Mouse (Mus musculus) right cerebral cortex, postnatal 10 days (tissue): ENCODE results near the gene Calhm1.
"Not testable (repeated sequence)": the region's sequence is repeated elsewhere in the genome, so short reads cannot be mapped to it uniquely, and the experiment has no call there.

Experiments used
- DNase-seq, 2 experiments: peaks; one replicate each; pipeline ENCODE4 v3.0.0; 2021; ENCODE audit warnings: low spot score in 2 of 2

Gene Calhm1

DNA sequence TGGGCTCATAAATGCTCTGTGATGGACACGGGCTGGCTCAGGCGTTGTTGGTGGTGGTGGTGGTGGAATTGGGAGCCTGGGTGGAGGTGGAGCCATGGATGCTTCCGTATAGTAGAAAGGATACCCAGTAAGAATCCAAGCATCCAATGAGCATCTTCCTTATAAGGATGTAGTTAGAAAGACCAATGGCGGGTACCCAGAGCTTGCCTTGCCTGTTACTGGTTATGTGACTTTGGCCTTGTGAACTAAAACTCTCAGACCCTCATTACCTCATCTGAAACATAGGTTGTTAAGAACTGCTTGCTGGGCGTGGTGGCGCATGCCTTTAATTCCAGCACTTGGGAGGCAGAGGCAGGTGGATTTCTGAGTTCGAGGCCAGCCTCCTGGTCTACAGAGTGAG, 9.7 kb upstream of the Calhm1 start:
- no peak for DNase-seq

DNA sequence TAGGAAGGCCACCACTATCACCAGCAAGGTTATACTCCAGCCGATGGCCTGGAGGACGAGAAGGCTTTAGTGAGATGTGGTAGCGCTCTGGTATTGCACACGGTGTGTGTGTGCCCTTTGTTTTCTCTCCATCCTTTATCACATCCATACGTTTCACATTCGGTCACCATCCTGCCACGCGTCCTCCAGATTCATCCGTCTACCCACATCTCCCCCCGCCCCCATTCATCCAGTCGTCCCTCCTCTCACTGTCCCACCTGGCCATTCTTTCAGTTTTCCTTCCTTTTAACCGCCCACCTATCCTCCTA, 8.0 kb upstream of the Calhm1 start:
- DNase-seq, result no peak

DNA sequence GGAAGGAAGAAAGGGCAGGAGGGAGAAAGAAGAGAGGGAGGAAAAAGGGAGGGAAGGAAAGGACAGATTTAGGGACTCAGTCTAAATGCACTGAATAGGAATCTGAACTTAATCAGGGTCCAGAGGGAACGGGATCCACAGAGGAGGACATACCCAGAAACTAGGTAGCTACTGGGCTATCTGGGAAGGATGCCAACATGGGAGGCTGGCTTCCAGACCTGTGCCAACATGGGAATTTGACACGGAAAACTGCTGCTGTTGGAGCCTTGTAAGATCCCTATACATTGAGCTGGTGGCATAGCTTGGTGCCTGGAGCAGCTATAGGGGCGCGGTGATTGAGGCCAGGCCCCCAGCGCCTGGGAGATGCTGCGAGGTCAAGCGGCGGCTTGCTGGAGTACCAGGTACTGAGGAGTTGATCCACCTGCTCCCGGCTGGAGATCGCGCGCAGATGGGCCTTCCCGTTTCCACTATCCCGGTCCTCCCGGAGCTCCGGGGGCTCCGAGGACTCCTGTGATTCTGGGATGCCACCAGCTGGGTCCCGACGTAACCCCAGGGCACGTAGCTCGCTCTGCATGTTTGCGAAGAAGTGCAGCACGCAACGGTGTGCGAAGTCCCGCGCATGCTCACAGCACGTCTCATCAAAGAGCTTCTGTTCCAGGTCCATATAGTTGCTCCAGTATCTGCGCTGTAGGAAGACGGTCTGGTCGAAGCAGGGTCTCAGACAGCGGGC, 7.4 kb upstream of the Calhm1 start:
- peak; percentile 64 to 69 for DNase-seq

DNA sequence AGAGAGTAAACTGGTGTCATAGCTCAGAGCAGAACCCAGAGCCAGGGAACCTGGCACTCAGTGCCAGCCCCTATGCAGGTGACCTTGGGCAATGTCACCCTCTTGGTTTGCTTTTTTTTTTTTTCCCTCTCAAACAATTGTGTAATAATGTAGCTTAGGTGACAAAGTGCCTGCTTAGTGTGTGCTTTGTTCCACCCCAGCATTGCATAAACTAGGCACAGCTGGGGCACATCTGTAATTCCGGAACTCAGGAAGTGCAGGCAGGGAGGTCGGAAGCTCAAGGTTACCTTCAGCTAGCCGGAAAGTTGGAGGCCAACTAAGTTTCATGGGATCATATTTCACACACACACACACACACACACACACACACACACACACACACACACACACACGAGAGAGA, 5.8 kb upstream of the Calhm1 start:
- DNase-seq, result no peak

DNA sequence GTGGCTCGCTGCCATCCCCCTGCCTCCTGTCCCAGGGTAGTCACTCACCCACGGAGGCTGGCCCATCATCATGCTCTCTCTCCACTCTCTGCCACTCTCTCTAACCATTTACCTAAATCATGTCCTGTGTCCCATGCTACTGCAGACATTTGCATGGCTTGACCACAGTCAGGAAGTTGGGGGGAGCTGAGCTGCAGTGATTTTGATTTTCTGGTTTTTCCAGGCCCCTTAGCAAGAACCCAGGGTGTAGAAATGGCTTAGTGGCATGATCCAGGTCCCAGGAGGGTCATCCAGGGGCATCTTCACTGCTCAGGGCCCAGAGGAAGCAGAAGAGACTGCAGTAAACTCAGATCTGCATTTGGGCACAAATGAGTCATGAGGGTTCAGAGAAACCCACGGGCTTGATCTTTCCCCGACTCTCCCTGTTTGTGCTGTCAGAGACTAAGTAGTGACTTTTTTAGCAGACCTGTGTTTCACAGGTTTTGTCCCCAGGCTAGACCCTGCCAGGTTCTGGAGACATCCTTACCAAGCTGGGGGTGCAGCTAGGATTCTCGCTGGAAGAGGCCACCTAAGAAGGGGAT, 4.3 kb upstream of the Calhm1 start:
- DNase-seq, result no peak

DNA sequence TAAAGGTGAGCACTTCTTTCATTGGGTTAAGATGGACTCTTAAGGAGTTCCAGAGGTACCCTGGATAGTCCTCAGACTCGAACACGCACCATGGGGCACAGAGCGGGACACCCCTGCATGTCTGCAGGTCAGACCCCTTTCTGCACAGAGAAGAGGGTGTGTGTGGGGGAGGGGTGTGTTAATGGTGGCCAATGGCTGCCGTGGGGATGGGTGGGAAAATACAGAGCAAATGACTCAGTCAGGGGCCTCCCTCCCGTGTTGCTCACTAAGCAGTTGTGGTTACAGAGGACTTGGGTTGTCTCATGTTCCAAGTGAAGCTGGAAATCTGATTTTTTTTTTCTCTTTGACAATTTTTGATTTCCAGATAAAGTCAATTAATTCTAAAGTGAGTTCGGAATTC, 1.6 kb downstream of the Calhm1 start:
- DNase-seq, result no peak

DNA sequence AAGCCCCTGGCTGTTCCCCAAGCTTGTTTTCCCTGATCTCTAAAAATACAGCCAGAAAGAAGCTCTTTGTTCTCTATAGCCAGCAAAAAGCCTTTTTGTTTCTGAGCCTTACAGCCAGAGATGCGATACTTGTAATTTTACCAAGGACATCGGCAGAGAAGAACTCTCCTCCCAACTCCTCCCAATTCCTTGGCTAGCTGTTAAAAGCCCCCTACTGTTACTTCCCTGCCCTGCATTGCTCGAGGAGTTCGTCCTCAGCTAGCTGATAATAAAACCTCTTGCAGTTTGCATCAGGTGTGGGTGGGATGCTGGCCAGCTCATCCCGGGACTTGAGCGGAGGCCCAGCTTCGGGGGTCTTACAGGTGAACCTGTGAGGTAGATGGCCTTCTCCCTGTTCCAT, 4.4 kb downstream of the Calhm1 start:
- not testable (repeated sequence) for DNase-seq

DNA sequence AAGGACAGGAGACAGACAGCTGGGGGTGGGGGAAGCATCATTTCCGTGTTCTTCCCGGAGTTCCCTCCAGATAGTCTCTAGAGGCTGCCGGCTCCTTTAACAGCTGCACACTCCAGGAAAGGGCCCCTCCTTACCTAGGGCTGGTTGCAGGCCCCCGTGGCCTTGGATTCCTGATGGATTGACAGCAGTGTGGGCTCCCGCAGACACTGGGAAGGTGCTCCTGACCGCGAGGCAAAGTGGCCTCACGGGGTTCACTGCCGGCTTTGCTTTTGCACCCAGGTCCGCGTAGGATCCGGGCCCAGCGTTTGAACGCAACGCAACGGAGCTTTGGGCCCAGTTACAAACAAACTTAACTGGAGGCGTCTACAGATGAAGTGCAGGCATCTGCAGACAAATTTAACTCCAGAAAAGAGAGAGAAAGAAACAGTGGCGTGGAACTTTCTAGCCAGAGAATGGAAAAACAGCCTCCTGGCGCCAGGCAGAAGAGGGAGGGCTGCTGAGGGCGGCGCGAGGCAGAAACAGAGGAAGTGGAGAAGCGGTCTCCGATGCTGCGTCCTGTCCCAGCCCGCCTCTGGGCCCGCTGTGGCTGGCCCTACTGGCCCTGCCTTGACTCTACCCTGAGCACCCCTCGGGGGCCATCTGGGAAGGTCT, 6.2 kb downstream of the Calhm1 start, which contains the start of gene Calhm2:
Gene Calhm2, minus strand, starts transcription at position 524 of the 651 bp plus-strand sequence.
- peak; percentile 59 to 72 for DNase-seq

DNA sequence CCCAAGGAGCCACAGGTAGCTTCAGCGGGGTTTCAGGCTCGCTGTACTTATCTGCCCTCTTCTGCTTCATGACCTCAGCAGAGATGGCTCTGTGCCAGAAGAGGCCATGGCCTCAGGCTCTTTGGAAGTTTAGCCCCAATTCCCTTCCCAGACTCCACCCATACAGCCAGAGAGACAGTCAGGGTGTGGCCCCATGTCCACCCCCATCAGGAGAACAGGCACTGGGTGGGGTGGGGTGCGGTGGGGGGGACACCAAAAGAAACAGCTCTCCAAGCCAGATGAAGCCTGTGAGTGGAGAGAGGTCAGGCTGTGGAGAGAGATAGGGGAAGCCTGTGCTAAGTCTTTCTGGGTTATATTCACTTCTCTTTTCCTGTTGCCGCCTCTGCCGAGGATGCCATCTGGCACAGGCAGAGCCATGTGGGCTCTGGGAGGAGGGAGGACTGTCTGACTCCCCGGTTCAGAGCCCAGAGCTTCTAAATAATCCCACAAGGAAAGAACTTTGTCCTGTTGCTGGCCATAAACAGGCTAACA, 6.9 kb downstream of the Calhm1 start:
- DNase-seq, result peak; percentile 55 to 61

DNA sequence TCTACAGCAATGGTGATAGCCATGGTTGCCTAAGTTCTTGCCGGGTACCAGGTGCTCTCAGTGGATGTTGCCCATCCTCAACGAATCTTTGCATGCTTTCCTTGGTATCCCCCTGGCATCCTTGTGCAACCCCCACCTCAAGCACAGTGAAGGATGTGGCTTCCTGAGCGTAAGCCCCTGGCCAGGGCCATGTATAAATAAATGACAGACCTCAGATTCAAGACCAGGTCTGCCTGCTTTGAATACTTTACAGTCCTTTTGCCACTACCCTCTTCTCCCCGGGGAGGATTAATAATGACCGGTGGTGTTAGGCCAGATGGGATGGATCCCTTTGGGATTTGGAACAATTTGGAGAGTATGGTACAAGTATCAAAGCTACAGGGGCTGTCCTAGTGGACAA, 7.9 kb downstream of the Calhm1 start:
- no peak for DNase-seq

DNA sequence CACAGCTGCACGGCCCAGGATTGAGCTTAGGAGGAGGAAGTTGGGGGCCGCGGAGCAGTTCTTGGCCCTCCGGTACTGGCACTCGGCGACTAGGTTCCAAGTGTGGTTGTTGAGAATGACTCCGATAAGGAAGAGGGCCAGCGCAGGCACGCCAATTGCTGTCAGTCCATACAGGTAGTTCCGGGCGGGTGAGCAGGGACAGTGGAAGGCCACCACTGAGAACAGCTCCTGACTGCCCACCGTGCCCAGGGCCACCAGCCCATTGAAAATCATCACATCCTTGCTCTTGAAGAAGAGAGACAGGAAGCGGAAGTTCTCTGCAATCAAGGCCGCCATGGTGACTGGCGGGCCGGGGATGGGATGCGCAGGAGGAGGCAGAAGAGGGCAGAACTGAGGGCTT, 8.5 kb downstream of the Calhm1 start:
- no peak for DNase-seq

DNA sequence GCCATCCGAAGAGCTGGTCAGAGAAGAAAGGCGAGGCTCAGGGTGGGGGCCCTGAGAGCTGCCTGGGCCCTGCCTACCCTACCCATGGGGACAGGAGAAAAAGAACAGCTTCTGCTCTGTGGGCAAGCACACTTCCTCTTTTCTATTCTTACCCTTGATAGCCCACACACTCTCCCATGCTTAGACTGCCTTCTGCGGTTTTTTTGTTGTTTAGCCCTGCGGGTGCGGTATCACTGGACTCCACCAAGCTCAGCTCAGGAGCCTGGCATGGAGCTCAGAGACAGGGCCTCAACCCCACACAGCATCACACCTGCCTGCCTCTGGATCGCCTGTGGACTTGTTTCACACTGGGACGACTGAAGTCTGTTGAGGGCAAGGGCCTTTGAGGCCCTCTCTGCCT, 10.9 kb downstream of the Calhm1 start:
- no peak for DNase-seq

DNA sequence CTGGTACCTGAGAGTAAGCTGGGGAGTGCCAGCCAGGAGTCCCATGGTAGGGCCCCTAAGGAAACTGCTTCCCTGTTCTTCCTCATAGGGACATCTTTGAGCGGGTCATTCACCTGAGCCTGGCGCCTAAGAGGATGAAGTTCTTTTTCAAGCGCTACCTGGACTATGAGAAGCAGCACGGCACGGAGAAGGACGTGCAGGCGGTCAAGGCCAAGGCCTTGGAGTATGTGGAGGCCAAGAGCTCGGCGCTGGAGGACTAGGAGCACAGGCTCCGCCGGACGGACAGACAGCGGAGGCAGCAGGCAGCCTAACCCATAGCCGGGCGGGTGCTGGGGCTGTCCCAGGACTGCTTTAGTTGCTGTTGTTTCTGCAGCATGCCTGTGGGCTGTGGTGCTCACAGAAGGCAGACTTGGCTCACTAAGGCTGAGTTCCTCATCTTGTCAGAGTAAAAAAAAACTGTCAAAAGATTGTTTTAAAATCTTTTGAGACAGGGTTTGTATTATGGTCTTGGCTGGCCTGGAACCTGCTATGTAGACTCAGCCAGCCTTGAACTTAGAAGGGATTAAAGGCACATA, 13.4 kb downstream of the Calhm1 start:
- no peak for DNase-seq

DNA sequence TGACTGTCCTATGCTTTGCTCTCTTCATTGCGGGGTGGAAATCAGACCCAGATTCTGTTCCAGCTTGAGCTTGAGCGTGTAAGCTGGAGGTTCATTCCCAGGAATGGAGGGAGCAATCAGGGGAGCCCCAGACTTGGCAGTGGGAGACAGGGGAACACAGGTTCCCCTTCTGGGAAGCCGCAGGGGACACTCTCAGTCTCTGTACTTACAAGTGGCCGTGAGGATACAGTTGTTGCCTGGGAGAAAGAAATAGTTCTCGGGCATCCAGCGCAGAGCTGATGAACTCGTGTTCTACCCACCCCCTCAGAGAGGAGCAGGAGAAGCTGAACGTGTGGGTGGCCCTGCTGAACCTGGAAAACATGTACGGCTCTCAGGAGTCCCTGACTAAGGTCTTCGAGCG, 15.2 kb downstream of the Calhm1 start:
- no peak for DNase-seq

DNA sequence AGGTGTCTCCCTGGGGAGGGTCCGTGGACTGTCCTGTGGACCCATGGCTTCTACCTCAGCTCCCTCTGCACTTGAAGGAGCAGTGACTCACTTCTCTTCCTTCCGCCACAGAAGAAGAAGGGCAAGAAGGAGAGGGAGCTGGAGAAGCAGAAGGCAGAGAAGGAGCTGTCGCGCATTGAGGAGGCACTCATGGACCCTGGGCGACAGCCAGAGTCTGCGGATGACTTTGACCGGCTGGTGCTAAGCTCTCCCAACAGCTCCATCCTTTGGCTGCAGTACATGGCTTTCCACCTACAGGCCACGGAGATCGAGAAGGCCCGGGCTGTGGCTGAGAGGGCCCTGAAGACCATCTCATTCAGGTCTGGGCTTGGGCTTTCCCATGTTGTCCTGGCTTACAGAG, 15.9 kb downstream of the Calhm1 start:
- DNase-seq, result no peak

DNA sequence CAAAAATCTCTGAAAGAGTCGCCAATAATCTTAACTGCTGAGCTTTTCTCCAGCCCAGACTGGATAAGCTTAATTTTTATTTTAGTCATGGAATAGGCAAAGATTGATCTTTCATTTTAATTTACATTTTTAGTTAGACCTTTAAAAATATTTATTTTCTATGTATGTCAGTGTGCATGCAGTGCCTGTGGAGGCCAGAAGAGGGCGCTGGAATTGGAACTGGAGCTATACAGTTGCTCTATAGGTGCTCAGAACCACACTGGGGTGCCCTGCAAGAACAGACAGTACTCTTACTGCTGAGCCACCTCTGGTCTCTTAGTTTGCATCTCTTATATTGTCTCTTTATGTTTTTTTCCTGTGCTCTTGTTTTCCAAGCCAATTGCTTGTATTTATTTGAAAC, 21.3 kb downstream of the Calhm1 start:
- no peak for DNase-seq

DNA sequence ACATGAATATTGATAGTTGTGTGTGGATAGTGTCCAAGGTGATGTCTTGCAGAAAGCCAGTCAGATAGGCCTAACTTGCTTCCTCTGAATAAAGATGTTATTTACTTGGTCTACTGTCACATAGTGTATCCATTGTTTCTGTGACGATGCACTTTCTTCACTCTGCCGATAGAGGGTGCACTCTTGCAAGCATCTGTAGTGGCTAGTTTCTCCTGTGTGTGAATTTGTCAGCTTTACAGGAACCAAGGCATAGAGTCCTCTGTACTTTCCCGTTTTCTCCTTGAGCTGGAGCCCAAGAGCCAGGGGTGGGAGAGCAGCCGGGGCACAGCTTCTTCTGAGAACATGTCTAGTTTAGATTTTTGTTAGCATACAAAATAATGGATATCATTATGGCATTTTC, 23.0 kb downstream of the Calhm1 start:
- DNase-seq, result peak in 1 of 2 experiments; percentile 43

DNA sequence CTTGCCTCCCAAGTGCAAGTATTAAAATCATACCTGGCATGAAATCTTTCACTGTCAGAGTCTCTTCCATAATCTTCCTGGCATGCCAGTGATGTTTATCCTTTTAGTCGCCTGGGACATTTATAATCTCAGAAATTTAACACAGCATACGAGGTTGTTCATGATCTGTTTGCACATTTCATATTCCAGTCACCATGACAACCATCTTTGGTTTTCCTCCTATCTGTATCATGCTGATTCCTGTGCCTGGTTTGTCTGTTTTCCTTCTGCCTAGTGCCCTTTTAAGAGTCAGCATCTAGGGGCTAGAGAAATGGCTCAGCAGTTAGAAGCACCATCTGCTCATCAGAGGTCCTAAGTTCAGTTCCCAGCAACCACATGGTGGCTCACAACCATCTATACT, 25.4 kb downstream of the Calhm1 start:
- DNase-seq, result no peak

DNA sequence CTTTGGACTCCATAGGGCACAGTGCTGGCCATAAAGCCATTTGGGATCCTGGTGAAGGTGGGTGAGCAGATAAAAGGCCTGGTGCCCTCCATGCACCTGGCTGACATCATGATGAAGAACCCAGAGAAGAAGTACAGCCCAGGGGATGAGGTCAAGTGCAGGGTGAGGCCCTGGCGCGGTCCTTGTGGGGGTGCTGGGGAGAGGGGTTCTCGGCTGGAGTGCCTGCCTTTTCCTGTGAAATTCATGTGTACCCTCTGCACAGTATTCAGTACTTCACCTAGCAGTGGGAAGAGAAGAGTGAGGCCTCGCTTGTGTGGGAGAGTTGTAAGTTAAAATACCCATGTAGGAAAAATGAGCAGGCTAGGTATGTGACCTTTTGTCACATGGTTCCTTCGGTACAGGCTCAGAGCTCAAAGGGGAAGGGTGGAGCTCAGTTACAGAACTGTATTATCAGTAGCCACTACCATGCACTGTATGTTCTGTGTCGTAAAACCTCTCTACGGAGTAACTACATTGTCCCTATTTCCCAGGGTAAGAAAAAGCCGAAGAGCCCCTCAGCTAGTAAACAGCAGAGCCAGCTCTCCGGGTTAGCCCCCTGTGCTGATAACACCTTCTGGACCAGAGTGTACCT, 39.3 kb downstream of the Calhm1 start:
- DNase-seq, result no peak

DNA sequence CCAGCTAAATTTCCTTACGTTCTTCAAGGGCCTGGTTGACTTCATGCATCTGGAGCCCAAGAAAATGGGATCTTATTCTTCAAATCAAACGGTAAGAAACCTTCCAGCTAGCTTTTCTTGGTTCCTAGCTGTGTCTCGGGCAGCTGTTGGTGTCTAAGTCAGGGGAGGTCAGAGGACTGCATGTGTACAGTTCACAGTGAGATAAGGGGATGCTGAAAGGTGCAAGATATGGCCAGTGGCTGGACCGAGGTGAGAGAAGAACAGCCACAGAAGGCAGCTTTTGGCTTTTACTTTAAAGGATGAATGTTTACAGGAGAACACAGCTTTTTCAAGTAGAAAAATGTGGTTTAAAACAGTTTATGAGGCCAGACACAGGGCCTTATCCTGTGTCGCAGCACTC, 43.0 kb downstream of the Calhm1 start:
- no peak for DNase-seq
